Mouse (Mus musculus) spleen, adult 12 weeks (tissue): ENCODE data around the gene Adarb2.
A peak's percentile ranks its signal among the peaks of the same experiment; 100 is the strongest.

Source experiments
- DNase-seq: peaks from one replicate; pipeline ENCODE4 v3.0.0; 2022; ENCODE audit warnings: low spot score

Gene Adarb2

GRCm38 (mm10) chr13:8369868-8370387 is 167.3 kb downstream of the Adarb2 start:
- DNase-seq = no peak

- no peak for DNase-seq
Observed at GRCm38 (mm10) chr13:8388541-8388940, 185.9 kb downstream of the Adarb2 start.

- DNase-seq = no peak
Observed at GRCm38 (mm10) chr13:8400265-8401041, 197.8 kb downstream of the Adarb2 start.

- no peak for DNase-seq
Observed at GRCm38 (mm10) chr13:8402324-8402873, 199.7 kb downstream of the Adarb2 start.

- no peak for DNase-seq
Observed at GRCm38 (mm10) chr13:8406020-8406419, 203.4 kb downstream of the Adarb2 start.

- no peak for DNase-seq
Observed at GRCm38 (mm10) chr13:8410353-8411318, 208.0 kb downstream of the Adarb2 start.

GRCm38 (mm10) chr13:8424019-8424719 is 221.5 kb downstream of the Adarb2 start:
- no peak for DNase-seq

GRCm38 (mm10) chr13:8439188-8439835 is 236.6 kb downstream of the Adarb2 start:
- DNase-seq = no peak

- DNase-seq = no peak
Observed at GRCm38 (mm10) chr13:8445415-8445814, 242.7 kb downstream of the Adarb2 start.

- DNase-seq = no peak
Observed at GRCm38 (mm10) chr13:8448192-8448879, 245.7 kb downstream of the Adarb2 start.

- no peak for DNase-seq
Observed at GRCm38 (mm10) chr13:8451581-8451980, 248.9 kb downstream of the Adarb2 start.

GRCm38 (mm10) chr13:8456886-8457285 is 254.2 kb downstream of the Adarb2 start:
- peak; percentile 21 for DNase-seq

GRCm38 (mm10) chr13:8457831-8458230 is 255.2 kb downstream of the Adarb2 start:
- DNase-seq = no peak

GRCm38 (mm10) chr13:8467591-8468366 is 265.1 kb downstream of the Adarb2 start:
- no peak for DNase-seq

- DNase-seq = no peak
Observed at GRCm38 (mm10) chr13:8476237-8476636, 273.6 kb downstream of the Adarb2 start.

- DNase-seq = no peak
Observed at GRCm38 (mm10) chr13:8478731-8479130, 276.1 kb downstream of the Adarb2 start.

- DNase-seq = no peak
Observed at GRCm38 (mm10) chr13:8479970-8480369, 277.3 kb downstream of the Adarb2 start.

GRCm38 (mm10) chr13:8481347-8481746 is 278.7 kb downstream of the Adarb2 start:
- DNase-seq = no peak

GRCm38 (mm10) chr13:8484592-8485272 is 282.1 kb downstream of the Adarb2 start:
- no peak for DNase-seq
